Mouse (Mus musculus) large intestine, adult 2 months (tissue): ENCODE measurements at regions not wholly inside any gene's neighbourhood (a gene's known extent, or its start where the extent isn't known, plus 50 kb on each side); places are given as distances from the start of the nearest gene placed in this dataset.

Experiments
- DNase-seq: peaks from one replicate; pipeline ENCODE4 v3.0.0-alpha.2; 2012; ENCODE audit warnings: low read depth, low spot score
- WGBS: fragments of 180-500 bp; shearing (Covaris S2); methylation state at CpG from one replicate; pipeline ENCODE4 v1.1.7; 2018; 5-methylcytosine and 5-hydroxymethylcytosine counted together

- WGBS, result 63% methylated on average over 11 of the region's 11 CpGs
Observed at GRCm38 (mm10) chr8:26845481-26846194, 131.5 kb upstream of the Zfp703 start.

GRCm38 (mm10) chr8:26847009-26847408 lies 130.1 kb upstream of the Zfp703 start:
- 81% methylated on average over 9 of the region's 9 CpGs for WGBS
- DNase-seq, result no peak

More at GRCm38 (mm10) chr8:26845481-26846194, 131.5 kb upstream of the Zfp703 start:
- DNase-seq, result no peak

- DNase-seq, result no peak
- 77% methylated on average over 17 of the region's 17 CpGs for WGBS
Observed at GRCm38 (mm10) chr8:26848098-26848772, 128.9 kb upstream of the Zfp703 start.

- 77% methylated on average over 19 of the region's 19 CpGs for WGBS
- DNase-seq, result no peak
Observed at GRCm38 (mm10) chr8:26848955-26849684, 128.0 kb upstream of the Zfp703 start.

GRCm38 (mm10) chr8:26851871-26852800 lies 125.0 kb upstream of the Zfp703 start:
- 75% methylated on average over 18 of the region's 18 CpGs for WGBS

GRCm38 (mm10) chr8:26852921-26853320 lies 124.2 kb upstream of the Zfp703 start:
- WGBS, result 77% methylated on average over 8 of the region's 8 CpGs
- DNase-seq, result no peak

More at GRCm38 (mm10) chr8:26851871-26852800, 125.0 kb upstream of the Zfp703 start:
- no peak for DNase-seq

GRCm38 (mm10) chr8:26854557-26855238 lies 122.4 kb upstream of the Zfp703 start:
- 20% methylated on average over 12 of the region's 12 CpGs for WGBS

GRCm38 (mm10) chr8:26855256-26855655 lies 121.9 kb upstream of the Zfp703 start:
- WGBS, result 34% methylated on average over 6 of the region's 6 CpGs
- no peak for DNase-seq

More at GRCm38 (mm10) chr8:26854557-26855238, 122.4 kb upstream of the Zfp703 start:
- DNase-seq, result no peak

GRCm38 (mm10) chr8:26864571-26864970 lies 112.6 kb upstream of the Zfp703 start:
- WGBS, result 86% methylated on average over 2 of the region's 2 CpGs
- DNase-seq, result no peak

- no peak for DNase-seq
- 39% methylated on average over 10 of the region's 10 CpGs for WGBS
Observed at GRCm38 (mm10) chr8:26864971-26865370, 112.2 kb upstream of the Zfp703 start.

- WGBS, result 88% methylated on average over 6 of the region's 6 CpGs
- no peak for DNase-seq
Observed at GRCm38 (mm10) chr8:26868101-26868848, 108.8 kb upstream of the Zfp703 start.

GRCm38 (mm10) chr8:26868849-26869110 lies 108.3 kb upstream of the Zfp703 start:
- 90% methylated on average over 2 of the region's 2 CpGs for WGBS
- no peak for DNase-seq

GRCm38 (mm10) chr8:26871838-26872237 lies 105.3 kb upstream of the Zfp703 start:
- 37% methylated on average over 7 of the region's 7 CpGs for WGBS
- no peak for DNase-seq

- no peak for DNase-seq
- 68% methylated on average over 3 of the region's 3 CpGs for WGBS
Observed at GRCm38 (mm10) chr8:26872382-26872781, 104.7 kb upstream of the Zfp703 start.

GRCm38 (mm10) chr8:26872815-26873214 lies 104.3 kb upstream of the Zfp703 start:
- WGBS, result 23% methylated on average over 8 of the region's 8 CpGs
- DNase-seq, result no peak

- WGBS, result 45% methylated on average over 7 of the region's 7 CpGs
- no peak for DNase-seq
Observed at GRCm38 (mm10) chr8:26880177-26880576, 96.9 kb upstream of the Zfp703 start.

GRCm38 (mm10) chr8:26881268-26882120 lies 95.6 kb upstream of the Zfp703 start:
- WGBS, result 55% methylated on average over 7 of the region's 7 CpGs
- DNase-seq, result no peak

GRCm38 (mm10) chr8:26882616-26883015 lies 94.5 kb upstream of the Zfp703 start:
- no peak for DNase-seq
- 37% methylated on average over 5 of the region's 5 CpGs for WGBS
